Mouse (Mus musculus) T-cell, adult 2 months (primary cell): ENCODE data around the gene BC024978.
A peak's percentile ranks its signal among the peaks of the same experiment; 100 is the strongest.

ENCODE experiments used
- DNase-seq: peaks from one replicate; pipeline ENCODE4 v3.0.0; 2022; ENCODE audit warnings: low spot score

The BC024978 gene

DNA sequence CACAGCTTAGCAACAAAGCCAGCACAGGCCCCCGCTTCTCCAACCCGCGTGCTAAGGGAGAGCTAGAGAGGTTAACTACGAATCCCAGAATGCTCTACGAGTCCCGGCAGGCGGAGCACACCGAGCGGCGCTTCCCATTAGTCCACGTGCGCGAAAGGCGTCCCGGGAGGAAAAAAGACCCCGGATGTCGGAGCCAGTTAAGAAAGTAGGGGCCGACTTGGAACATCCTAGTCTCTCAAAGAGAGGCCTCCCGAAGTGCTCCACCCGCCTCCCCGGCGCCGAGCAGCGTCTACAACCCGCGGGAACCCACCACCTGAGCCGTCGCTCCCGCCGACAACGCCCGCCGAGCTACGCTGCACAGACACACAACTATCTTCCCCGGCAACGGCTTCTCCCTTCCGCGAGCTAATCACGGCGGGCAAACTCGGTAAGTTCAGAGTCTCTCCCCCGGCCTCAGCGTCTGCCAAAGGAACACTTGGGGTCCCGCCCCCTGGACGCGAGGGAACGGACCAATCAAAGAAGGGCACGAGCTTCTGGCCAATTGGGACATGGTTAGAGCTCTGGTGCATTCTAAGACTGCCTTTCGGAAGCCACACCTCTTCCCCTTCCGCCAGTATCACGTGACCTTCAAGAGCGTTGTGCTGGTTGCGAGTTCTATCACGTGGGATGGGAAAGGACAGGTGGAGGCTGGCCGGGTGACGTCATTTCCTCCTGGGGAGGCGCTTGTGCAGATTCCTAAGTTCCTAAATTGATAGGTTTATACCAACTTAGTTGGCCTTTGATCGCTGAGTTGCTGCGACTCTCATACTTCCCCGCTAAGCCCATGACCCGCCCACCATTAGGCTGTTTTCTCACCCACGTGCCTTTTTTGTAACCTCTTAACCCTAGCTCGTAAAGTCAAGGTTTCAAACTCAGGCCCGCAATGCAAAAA, at the start of gene BC024978, which contains the start of gene Snrpa:
Gene BC024978 (plus strand): TSS at position 101 of the 931 bp plus-strand sequence.
Gene Snrpa (minus strand): TSS at position 591 of the 931 bp plus-strand sequence.
- DNase-seq, result peak; percentile 98

DNA sequence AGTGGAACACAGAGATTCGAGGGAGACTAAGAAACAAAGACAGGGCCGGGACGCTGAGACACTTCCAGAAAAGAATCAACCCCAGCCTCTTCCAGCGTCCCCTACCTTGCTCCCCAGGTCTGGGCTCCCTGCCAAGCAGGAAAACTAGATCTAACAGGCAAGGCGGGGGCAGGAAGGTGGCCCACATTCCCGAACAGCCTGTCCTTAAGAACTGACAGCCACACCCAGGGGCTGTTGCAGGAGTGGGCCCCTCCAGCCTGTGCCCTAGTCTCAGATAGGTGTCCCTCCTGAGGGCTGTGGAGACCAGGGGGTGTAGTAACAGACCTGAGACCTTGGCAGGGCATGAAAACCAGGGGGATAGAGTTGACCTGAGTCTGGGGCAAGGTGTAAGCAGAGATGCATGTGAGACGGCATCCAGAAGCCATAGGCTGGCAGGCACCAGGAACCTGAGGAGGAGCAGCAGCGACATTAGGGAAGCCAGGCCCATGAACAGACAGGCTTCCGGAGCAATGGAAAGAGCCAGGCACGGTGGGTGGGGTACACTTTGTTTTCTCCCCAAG, 42.3 kb upstream of the BC024978 start, which contains the start of gene Cyp2t4:
Gene Cyp2t4 (plus strand): TSS at position 510 of the 560 bp plus-strand sequence.
- no peak for DNase-seq

DNA sequence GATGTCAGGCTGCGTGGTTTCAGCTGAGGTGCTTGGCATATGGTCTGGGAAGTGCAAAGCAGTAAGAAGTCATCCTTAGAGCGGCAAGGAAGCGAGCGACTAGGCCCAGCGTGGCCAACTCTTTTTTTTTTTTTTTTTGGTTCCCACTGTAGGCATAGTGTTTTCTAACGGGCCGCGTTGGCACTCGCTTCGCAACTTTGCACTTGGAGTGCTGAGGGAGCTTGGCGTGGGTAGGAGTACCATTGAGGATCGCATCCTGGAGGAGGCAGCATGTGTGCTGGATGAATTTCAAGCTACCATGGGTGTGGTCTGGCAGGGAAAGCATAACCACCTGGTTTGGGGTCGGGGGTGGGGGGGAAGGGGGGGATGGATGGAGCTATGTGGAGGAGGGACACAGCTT, 39.6 kb upstream of the BC024978 start:
- no peak for DNase-seq

DNA sequence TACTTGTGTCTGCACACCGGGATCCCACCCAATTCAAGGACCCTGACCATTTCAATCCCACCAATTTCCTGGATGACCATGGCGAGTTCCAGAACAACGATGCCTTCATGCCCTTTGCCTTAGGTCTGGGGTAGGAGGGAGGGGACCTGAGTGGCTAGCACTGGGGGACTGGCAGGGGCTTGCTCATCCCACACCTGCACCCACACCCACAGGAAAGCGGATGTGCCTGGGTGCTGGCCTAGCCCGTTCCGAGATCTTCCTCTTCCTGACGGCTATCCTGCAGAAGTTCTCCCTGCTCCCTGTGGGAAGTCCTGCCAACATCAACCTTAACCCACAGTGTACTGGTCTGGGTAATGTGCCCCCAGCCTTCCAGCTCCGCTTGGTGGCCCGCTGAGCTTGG, 37.4 kb upstream of the BC024978 start:
- no peak for DNase-seq

DNA sequence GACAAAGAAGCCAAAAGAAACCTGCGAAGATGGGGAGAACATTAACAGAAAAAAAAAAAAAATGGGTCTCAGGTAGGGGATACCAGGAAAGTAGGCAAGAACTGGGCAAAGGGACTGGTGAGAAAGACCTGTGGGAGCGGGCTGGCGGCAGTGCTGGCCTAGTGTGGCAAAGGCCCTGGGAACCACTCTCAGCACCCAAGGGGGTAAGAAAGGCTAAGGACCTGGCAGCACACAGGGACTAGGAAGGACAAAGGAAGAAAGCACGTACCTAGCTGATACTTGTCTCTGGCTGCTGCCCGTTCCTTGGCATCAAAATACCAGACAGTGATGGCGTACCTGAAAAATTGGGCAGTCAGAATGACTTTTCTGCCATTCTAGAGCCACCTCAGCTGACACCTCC, 36.3 kb upstream of the BC024978 start:
- DNase-seq, result no peak

DNA sequence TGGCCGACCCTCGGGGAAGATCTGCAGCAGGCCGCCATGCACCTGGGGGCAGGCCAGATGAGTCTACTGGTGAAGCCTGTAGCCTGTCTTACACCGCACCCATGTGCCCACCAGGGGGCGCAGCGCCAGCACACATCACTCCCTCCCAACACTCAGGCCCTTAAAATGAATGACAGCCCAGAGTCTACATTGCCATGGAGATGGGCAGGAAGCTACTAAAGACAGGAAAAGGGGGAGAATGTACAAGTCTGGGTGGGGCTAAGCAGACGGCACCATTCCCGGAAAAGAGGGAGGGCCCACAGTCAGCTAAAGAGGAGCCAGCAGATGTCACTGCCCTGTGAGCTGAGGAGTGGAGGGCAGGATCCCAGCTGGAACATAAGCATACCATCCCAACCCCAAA, 35.7 kb upstream of the BC024978 start:
- peak; percentile 88 for DNase-seq

DNA sequence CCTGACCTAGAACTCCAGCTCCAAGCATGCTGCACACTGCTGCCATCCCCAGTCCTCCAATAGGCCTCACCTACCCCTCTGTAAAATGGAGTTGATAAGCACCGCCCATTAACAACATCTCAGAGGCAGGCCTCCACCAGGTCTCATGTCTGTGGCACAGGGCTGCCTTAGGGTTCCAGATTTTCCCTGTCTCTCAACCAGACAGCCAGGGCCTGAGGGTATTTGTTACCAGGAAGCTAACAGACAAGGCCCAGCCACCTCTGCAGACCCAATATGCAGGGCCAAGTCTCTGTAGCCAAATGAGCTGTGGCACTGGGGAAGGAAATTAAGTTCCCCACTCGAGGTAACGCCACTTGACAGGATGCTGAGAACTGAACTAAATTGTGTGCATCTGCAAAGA, 34.7 kb upstream of the BC024978 start:
- no peak for DNase-seq

DNA sequence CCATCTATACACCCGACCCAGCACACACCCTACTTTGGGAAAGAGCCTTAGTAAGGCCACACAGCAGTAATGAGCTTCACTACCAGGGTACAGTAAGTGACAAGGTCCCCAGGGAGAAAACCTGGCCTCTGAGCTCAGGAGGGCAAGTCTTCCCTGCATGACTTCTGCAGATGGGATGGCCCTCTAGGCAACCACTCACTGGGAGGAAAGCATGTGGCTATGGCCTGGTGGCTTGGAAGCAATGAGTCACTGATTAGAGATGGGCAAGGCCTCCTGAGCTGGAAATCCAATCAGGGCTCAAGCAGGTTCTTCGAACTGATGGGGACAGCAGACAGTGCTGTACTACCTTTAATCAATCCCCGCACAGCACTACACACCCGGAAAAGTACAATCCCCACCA, 33.8 kb upstream of the BC024978 start:
- no peak for DNase-seq

DNA sequence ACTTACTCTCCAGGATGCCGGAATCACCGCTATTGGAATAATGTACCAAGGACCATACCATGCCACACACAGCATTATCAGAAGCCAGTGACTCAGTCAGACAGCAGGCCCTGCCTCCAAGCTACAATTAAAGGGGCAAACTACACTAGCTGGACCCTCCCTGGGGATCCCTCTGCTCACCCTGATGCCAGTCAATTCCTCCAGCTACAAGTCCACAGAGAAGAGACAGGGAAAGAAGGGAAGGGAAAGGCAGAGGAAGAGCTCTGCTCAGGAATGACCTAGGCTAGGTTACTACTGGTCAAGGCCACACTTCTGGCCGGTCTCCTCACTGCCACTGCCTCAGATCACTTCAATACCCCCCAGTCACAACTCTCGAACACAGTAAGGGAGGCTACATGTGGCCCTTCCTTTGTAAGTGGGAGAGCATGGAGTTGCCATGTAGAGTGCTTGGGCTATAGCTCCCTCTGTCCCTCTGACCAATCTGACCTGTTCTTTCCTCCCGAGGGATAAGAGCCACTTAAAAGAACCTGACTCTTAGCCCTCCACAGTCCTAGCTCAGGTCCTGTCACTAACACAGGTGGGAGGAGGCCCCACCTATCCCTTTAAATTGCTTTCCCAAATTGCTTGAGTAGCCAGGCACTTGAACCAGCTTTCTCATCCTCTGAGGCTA, 32.7 kb upstream of the BC024978 start:
- no peak for DNase-seq

DNA sequence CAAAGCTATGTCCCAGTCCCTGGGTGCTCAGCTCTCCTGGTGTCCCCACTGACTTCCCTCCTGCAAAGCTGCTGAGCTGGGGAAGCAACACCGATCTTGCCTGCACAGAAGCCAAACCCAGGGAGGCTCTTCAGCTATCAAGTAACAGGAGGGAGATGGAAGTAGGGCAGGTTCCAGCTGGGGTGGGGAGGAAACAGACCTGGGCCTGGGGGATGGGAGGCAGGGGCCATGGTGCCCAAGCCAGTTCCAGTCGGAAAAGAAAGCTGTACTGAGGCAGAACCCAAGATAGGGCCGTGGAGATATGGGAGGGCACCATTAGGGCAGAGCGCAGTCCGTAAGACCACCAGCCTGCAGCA, 32.2 kb upstream of the BC024978 start:
- no peak for DNase-seq

DNA sequence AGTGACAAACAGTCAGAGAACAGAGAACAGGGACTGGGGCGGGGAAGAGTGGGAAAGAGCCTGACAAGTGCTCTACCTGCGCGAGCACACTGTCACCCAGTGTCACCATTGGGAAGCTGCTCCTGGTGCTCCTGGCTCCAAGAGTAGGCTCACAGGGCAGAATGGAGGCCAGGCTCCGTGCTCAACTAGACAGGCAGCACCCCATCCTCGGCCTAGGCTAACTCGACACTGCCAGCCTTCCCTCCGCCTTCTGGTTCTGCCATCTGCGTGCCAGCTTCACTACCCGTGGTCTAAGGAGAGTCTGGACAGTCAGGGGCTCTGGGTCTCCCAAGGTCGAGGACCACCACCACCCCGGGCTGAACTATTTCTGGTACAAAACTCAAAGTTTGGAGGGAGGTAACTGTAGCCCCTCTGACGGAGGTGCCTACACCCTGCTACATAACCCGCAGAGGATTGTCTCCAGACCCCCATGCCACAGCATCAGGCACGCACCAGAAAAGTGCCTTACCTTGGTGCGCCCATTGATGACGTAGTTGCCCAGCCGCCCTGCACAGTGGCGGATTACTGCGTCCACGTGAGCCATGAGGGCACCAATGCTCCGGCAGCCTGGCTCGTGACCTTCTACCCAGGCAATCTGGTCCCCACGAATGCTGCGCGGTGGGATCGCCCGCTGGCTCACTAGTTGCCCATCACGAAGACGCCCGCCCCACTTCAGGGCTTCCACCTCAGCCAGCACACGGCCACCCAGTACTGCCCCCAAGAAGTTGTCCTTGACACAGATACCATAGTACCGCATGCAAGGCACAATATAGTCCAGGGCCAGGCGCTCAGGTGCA, 31.3 kb upstream of the BC024978 start:
- no peak for DNase-seq

DNA sequence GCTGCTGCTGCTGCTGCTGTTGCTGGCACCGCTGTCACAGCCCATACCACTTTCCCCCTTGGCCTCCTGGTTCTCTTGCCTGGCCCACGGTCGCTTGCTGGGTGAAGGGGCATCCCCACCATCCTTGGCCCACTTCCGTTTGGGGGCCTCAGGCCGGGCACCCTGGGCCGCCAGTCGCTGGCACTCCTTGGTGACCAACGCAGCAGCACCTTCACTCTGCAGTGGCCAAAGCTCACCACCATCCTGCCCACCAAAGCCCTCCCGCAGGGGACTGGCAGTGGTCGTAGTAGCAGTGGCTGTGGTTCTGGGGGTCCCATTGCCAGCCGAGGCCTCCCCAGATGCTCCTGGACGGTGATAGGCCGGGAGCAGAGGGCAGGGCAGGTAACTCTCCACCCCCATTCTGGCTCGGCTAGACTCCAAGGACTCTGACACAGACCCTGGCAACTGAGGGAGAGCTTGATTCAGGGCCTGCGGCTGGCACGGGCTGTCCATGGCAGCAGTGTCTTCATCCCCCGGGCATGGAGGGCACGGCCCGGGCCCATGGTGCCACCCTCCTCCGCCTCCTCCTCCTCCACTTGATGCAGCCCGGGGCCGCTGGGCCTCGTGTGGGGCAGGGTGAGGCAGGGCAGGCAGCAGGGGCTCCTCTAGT, 30.4 kb upstream of the BC024978 start:
- DNase-seq, result no peak

DNA sequence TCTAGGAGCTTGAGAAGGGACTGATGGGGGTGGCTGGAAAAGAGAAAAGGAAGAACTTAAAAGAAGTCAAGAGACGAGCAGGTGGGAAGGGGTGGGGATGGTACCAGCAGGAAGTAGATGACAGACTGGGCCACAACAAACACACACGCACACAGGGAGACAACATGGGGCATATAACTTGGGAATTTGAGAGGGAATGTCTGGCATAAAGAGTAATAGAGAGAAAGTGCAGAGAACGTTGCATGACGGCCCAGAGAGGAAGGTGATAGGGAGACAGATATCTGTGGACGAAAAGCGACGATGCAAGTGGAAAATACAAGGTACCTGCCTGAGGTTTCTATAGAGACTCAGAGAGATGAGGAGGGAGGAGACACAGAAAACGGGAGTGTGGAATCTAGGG, 29.9 kb upstream of the BC024978 start:
- no peak for DNase-seq

DNA sequence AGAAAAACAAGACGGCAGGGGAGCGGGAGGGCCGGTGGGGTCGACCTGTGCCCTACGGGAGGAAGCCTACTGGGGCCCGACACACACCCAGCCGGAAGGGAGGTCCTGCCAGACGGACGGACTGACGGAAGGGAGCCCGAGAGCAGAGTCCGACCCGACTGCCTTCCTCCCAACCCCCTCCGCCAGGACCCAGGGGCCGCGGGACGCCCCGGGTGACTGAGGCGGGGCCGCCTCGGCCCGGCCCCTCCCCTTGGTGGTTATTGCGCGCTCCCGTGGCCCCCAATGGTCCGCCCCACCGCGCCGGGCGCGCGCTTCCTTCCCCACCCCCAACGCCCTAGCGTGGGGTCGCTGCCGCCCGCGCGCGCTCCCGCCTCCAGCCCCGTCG, 29.4 kb upstream of the BC024978 start:
- DNase-seq, result peak; percentile 76

DNA sequence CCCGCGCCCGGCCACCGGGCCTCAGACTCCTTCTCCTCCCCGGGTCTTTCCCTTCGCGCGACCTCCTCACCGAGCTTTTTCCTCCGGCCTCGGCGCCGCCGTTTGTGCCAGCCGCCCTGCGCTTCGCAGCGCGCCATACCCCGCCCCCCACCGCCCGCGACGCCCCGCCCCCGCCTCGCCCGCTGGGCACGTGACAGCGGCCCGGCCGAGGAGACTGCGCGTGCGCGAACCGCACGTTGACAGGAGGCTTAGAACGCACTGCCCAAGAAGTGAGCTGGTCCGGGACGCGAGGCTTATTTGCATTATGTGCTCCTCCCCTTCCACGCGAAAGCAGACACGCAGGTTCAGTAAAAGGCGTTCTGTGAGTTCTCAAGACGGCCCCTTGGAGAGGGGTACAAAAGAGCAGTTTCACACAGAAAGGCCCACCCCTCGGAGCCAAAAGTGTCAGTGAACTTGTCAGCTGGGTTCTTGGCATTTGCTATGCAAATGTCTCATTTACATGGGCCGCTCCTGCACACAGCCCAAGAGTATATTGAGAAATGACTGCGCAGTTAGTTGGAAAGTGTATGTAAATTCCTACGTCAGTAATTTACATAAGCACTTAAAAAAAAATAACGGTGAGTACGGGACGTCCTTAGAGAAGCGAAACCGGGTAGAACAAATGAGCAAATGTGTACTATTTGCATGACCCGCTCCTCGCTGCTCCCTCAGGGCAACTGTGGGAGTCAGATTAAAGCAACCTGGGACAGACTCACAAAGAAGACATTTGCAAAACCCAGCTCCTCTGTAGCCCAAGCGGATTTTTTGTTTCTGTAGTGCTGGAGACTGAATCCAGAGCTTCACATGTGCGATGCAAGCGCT, 28.7 kb upstream of the BC024978 start, which contains the start of gene Egln2:
Gene Egln2 (minus strand): TSS at position 189 of the 861 bp plus-strand sequence.
- peak; percentile 96 for DNase-seq

DNA sequence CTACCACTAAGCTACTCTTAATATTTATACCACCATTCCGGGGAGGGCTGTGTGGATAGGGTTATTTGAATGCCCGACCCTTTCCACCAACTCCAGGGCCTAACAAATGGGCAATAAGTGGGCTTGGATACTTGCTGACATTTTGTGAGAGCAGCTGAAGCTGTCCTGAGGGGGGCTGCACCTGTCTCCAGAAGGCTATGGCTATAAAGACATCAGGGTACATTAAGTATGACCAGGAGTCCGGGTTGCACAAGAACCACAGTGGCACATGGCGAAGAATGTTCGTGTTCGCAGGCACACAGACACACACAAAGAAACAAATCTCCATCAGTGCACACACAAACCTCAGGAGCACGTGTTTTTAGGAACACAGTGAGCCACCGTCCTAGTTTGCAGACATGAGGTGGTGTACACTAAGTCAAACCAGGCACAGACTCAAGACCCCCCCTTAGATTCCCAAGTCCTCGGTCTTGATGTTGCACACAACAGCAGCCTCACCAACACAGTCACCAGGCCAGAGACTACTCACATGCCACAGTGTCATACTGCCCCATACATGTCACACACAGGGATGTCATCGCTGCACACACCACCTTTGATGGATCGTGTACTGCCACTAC, 28.0 kb upstream of the BC024978 start:
- no peak for DNase-seq

DNA sequence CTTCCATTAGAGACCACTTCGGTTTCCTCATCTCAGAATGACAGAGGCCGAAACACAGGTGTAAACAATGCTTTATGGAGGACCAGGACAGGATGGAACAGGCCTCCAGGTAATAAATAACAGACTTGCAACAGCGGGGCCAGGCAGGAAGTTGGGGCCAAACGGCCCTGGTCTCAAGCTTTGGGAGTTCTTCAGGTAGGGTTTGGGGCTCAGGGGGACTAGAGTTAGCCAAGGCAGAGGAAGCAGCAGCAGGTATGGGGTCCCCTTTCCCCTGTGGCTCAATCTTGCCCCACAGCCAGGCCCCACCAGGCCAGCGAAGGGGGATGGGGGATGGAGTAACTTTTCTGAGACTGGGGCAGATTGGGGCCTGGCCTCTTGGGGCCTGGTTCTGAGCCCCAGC, 27.2 kb upstream of the BC024978 start:
- no peak for DNase-seq

DNA sequence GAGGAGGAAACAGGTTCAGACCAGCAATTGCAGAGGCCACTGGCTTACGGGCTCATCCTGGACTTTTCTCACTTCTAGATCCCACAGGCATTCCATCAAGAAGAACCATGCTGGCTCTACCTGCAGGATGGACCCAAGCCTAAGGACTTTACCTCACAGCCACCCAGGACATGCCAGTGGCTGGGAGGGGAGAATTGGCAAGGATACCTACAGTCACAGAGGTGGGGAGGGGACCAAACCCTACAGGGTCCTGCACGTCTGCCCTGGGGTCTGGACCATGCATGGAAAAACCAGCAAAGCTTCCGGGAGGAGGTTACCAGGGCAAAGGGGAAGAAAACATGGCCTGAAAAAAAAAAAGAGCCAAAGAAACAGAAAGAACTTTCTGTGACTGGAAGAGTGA, 24.6 kb upstream of the BC024978 start:
- no peak for DNase-seq

DNA sequence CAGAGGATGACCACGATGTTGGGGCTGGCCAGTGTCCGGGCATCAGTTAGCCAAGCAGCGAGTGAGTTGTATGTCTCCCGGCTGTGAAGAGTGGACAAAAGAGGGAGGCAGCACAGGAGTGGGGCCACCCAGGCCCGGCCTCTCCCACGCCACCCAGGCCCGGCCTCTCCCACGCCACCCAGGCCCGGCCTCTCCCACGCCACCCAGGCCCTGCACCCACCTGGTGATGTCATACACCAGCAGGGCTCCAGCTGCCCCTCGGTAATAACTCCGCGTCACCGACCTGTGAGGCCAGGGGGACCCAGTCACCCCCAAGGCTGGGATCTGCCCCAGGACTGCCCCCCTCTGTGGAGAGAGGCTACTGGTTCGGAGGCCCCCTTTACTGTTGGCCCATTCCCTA, 21.1 kb upstream of the BC024978 start:
- DNase-seq, result no peak

DNA sequence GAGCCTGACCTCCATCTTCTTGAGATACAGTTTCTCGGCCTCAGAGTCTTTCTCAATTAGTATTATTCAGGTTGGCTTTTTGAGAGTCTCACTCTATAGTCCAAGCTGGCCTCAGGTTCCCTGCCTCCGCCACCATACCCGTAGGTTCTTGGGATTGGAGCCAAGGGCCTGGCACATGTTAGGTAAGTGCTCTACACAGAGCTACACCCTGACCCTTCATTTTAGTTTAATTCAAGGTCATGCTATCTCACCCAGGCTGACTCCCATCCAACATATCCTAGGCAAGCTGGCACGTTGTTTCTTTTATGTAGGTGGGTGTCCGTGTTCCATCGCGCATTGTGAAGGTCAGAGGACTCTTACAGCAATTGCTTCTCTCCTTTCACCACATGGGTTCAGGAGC, 20.7 kb upstream of the BC024978 start:
- DNase-seq, result no peak
